Mouse (Mus musculus): Measurements from ENCODE around the gene Wee2. TPM values are rescaled to one million over a fixed set of nuclear protein-coding genes. Genes with fewer than 3 reads are reported as not detected.

Wee2 gene
- total RNA-seq (2021) (not detected), polyA plus RNA-seq (2012; rRNA removed) (not detected in 2 replicates)
- long read RNA-seq, result 0 reads

GRCm38 (mm10) chr6:40438936-40439335, at the start of gene Wee2:
Wee2 (plus strand) TSS chr6:40439088.
- no peak for DNase-seq

GRCm38 (mm10) chr6:40390975-40391374, 47.9 kb upstream of the Wee2 start:
- DNase-seq, result no peak

GRCm38 (mm10) chr6:40393213-40393612, 45.7 kb upstream of the Wee2 start:
- peak; percentile 69 for DNase-seq

- DNase-seq, result no peak
Observed at GRCm38 (mm10) chr6:40402031-40402430, 36.9 kb upstream of the Wee2 start.

- DNase-seq, result no peak
Observed at GRCm38 (mm10) chr6:40403640-40404285, 35.1 kb upstream of the Wee2 start.

- DNase-seq, result no peak
Observed at GRCm38 (mm10) chr6:40411085-40411484, 27.8 kb upstream of the Wee2 start.

- no peak for DNase-seq
Observed at GRCm38 (mm10) chr6:40413046-40413445, 25.8 kb upstream of the Wee2 start.

- DNase-seq, result no peak
Observed at GRCm38 (mm10) chr6:40413565-40413964, 25.3 kb upstream of the Wee2 start.

GRCm38 (mm10) chr6:40415799-40416198, 23.1 kb upstream of the Wee2 start:
- DNase-seq, result no peak

- no peak for DNase-seq
Observed at GRCm38 (mm10) chr6:40418386-40418785, 20.5 kb upstream of the Wee2 start.

GRCm38 (mm10) chr6:40421099-40421498, 17.8 kb upstream of the Wee2 start:
- no peak for DNase-seq

- no peak for DNase-seq
Observed at GRCm38 (mm10) chr6:40423013-40423412, 15.9 kb upstream of the Wee2 start.

GRCm38 (mm10) chr6:40423774-40424173, 15.1 kb upstream of the Wee2 start:
- DNase-seq, result peak; percentile 30

GRCm38 (mm10) chr6:40427441-40427840, 11.4 kb upstream of the Wee2 start:
- DNase-seq, result no peak

- DNase-seq, result no peak
Observed at GRCm38 (mm10) chr6:40428696-40429095, 10.2 kb upstream of the Wee2 start.

- DNase-seq, result no peak
Observed at GRCm38 (mm10) chr6:40429521-40429931, 9.4 kb upstream of the Wee2 start.

- DNase-seq, result no peak
Observed at GRCm38 (mm10) chr6:40430251-40430650, 8.6 kb upstream of the Wee2 start.

- no peak for DNase-seq
Observed at GRCm38 (mm10) chr6:40430878-40431277, 8.0 kb upstream of the Wee2 start.

GRCm38 (mm10) chr6:40431356-40431755, 7.5 kb upstream of the Wee2 start:
- peak; percentile 21 for DNase-seq

- no peak for DNase-seq
Observed at GRCm38 (mm10) chr6:40431812-40432211, 7.1 kb upstream of the Wee2 start.

GRCm38 (mm10) chr6:40432346-40433275, 6.3 kb upstream of the Wee2 start:
- DNase-seq, result no peak

GRCm38 (mm10) chr6:40434697-40435096, 4.2 kb upstream of the Wee2 start:
- no peak for DNase-seq
